Mouse (Mus musculus) gastrocnemius, adult 2 months (tissue): Measurements from ENCODE around the gene Nlrp3. TPM values are rescaled to one million over a fixed set of nuclear protein-coding genes. Genes with fewer than 3 reads are reported as not detected.

Source experiments
- DNase-seq: peaks from one replicate; pipeline ENCODE4 v3.0.0; 2022
- H3K27ac ChIP-seq: fragments of 200-600 bp; 2 replicates; pipeline ENCODE4 v1.8.1; 2022; ENCODE audit warnings: mild to moderate bottlenecking
- H3K4me3 ChIP-seq: fragments of 200-600 bp; 2 replicates; pipeline ENCODE4 v1.8.1; 2022; ENCODE audit warnings: mild to moderate bottlenecking, moderate library complexity
- CTCF ChIP-seq: fragments of 200-600 bp; IDR thresholded peaks from 2 replicates; pipeline ENCODE4 v1.8.1; 2022; ENCODE audit warnings: antibody characterized with exemption, mild to moderate bottlenecking, moderate library complexity
- intact Hi-C: fragments of 180-260 bp; cut with DNase I; formaldehyde crosslinking; loops from one replicate; pipeline ENCODE4 v1.15.1; 2025
- total RNA-seq, 2 experiments: library from RNA; stranded (reverse); gene quantifications; 2 replicates each; pipeline ENCODE4 v1.2.3; 2021

Nlrp3 gene
- total RNA-seq, 2 experiments from 2014 or later = 0.14 to 0.15 TPM

- H3K27ac ChIP-seq = no peak overlapping the region
- no peak for DNase-seq
- intact Hi-C loops = no loop called here
- H3K4me3 ChIP-seq = no peak overlapping the region
- TF ChIP-seq CTCF = no peak
Measured at GRCm38 (mm10) chr11:59518226-59518625, 23.1 kb upstream of the Nlrp3 start.

GRCm38 (mm10) chr11:59519741-59520495 lies 21.4 kb upstream of the Nlrp3 start:
- H3K4me3 ChIP-seq = no peak overlapping the region
- TF ChIP-seq CTCF = no peak
- DNase-seq = no peak
- intact Hi-C loops = no loop called here
- H3K27ac ChIP-seq = no peak overlapping the region

GRCm38 (mm10) chr11:59524150-59524549 lies 17.2 kb upstream of the Nlrp3 start:
- H3K27ac ChIP-seq = no peak overlapping the region
- TF ChIP-seq CTCF = peak; percentile 1; the same call in 1 of the 2 replicates
- no peak overlapping the region for H3K4me3 ChIP-seq
- no peak for DNase-seq
- intact Hi-C loops = no loop called here

GRCm38 (mm10) chr11:59525237-59525636 lies 16.1 kb upstream of the Nlrp3 start:
- peak; percentile 79 for DNase-seq
- intact Hi-C loops = loop anchor here (1.0 to 5.0 kb wide), 2 partner anchors 43 to 87 kb away; no protein-coding TSS in a partner anchor
- H3K4me3 ChIP-seq = no peak overlapping the region
- TF ChIP-seq CTCF = peak; percentile 93
- no peak overlapping the region for H3K27ac ChIP-seq

- peak; percentile 13; the same call in 1 of the 2 replicates for TF ChIP-seq CTCF
- intact Hi-C loops = loop anchor here (5.0 kb wide), 1 partner anchor 86 kb away; no protein-coding TSS in a partner anchor
- no peak for DNase-seq
Measured at GRCm38 (mm10) chr11:59526472-59527080, 14.8 kb upstream of the Nlrp3 start, which contains the start of gene Zkscan17. Zkscan17 (minus strand) TSS chr11:59526751.

GRCm38 (mm10) chr11:59530221-59530620 lies 11.1 kb upstream of the Nlrp3 start:
- no peak overlapping the region for H3K4me3 ChIP-seq
- no peak for TF ChIP-seq CTCF
- no peak overlapping the region for H3K27ac ChIP-seq
- no peak for DNase-seq
- intact Hi-C loops = no loop called here

More at GRCm38 (mm10) chr11:59526472-59527080, 14.8 kb upstream of the Nlrp3 start, which contains the start of gene Zkscan17:
- no peak within 1 kb of the TSS for H3K27ac ChIP-seq
- no peak within 1 kb of the TSS for H3K4me3 ChIP-seq

- DNase-seq = no peak
- TF ChIP-seq CTCF = no peak
- H3K27ac ChIP-seq = no peak overlapping the region
- intact Hi-C loops = no loop called here
- H3K4me3 ChIP-seq = no peak overlapping the region
Measured at GRCm38 (mm10) chr11:59530870-59531535, 10.4 kb upstream of the Nlrp3 start.

GRCm38 (mm10) chr11:59531562-59531961 lies 9.8 kb upstream of the Nlrp3 start:
- TF ChIP-seq CTCF = no peak
- Histone ChIP-seq H3K27ac (no peak overlapping the region), H3K4me3 (no peak overlapping the region)
- intact Hi-C loops = no loop called here
- DNase-seq = no peak

- Histone ChIP-seq H3K4me3 (peak overlapping the region; percentile 54), H3K27ac (no peak overlapping the region)
- peak; percentile 59 for TF ChIP-seq CTCF
- peak; percentile 35 for DNase-seq
- intact Hi-C loops = no loop called here
Measured at GRCm38 (mm10) chr11:59537218-59538130, 3.9 kb upstream of the Nlrp3 start.

GRCm38 (mm10) chr11:59538387-59538786 lies 3.0 kb upstream of the Nlrp3 start:
- Histone ChIP-seq H3K27ac (peak overlapping the region; percentile 31; the same call in 1 of the 2 replicates), H3K4me3 (peak overlapping the region; percentile 54)
- TF ChIP-seq CTCF = peak; percentile 49
- intact Hi-C loops = no loop called here
- DNase-seq = peak; percentile 77

GRCm38 (mm10) chr11:59540123-59540522 lies 1.2 kb upstream of the Nlrp3 start:
- intact Hi-C loops = no loop called here
- no peak overlapping the region for H3K4me3 ChIP-seq
- H3K27ac ChIP-seq = no peak overlapping the region
- no peak for TF ChIP-seq CTCF
- DNase-seq = no peak

GRCm38 (mm10) chr11:59542442-59542841 lies 1.1 kb downstream of the Nlrp3 start:
- Histone ChIP-seq H3K4me3 (no peak overlapping the region), H3K27ac (no peak overlapping the region)
- intact Hi-C loops = no loop called here
- TF ChIP-seq CTCF = no peak
- no peak for DNase-seq
